Mouse (Mus musculus) heart, embryonic 16.5 days (tissue): ENCODE measurements at regions not wholly inside any gene's neighbourhood (a gene's known extent, or its start where the extent isn't known, plus 50 kb on each side); places are given as distances from the start of the nearest gene placed in this dataset.

Experiments used
- ATAC-seq: fragments of 200-750 bp; cut with Nextera tagmentation; replicated peaks from 2 replicates; pipeline ENCODE4 v1.8.0; 2017; ENCODE audit warnings: moderate number of reproducible peaks; ENCODE audit not compliant: insufficient read depth, low FRiP score; ENCODE audit errors: extremely low read depth
- H3K27ac ChIP-seq: fragments of 300-500 bp; sonication (generic); 2 replicates; pipeline ENCODE4 v1.5.1; 2014; ENCODE audit warnings: mild to moderate bottlenecking, low read length, control low read depth, moderate library complexity
- H3K27me3 ChIP-seq: fragments of 300-500 bp; sonication (generic); 2 replicates; pipeline ENCODE4 v1.6.1; 2014; ENCODE audit warnings: low read length, mixed read lengths; ENCODE audit not compliant: control insufficient read depth, insufficient read depth
- H3K36me3 ChIP-seq: fragments of 300-500 bp; sonication (generic); 2 replicates; pipeline ENCODE4 v1.6.1; 2014; ENCODE audit not compliant: control insufficient read depth, insufficient read depth
- H3K4me1 ChIP-seq: fragments of 300-500 bp; sonication (generic); 2 replicates; pipeline ENCODE4 v1.6.1; 2014; ENCODE audit warnings: low read length, mixed read lengths; ENCODE audit not compliant: control insufficient read depth, insufficient read depth
- H3K4me2 ChIP-seq: fragments of 300-500 bp; sonication (generic); 2 replicates; pipeline ENCODE4 v1.6.1; 2014; ENCODE audit warnings: low read depth, mild to moderate bottlenecking, control low read depth, low read length
- H3K4me3 ChIP-seq: fragments of 300-500 bp; sonication (generic); 2 replicates; pipeline ENCODE4 v1.5.1; 2014; ENCODE audit warnings: mild to moderate bottlenecking, control low read depth, low read length
- H3K9ac ChIP-seq: fragments of 300-500 bp; sonication (generic); 2 replicates; pipeline ENCODE4 v1.6.1; 2014; ENCODE audit warnings: low read length, control low read depth
- H3K9me3 ChIP-seq: fragments of 300-500 bp; sonication (generic); replicated peaks from 2 replicates; pipeline ENCODE4 v1.6.1; 2016; ENCODE audit warnings: low read length; ENCODE audit not compliant: control insufficient read depth
- WGBS: fragments of 180-500 bp; shearing (Covaris S2); extraction: QIAGEN DNeasy Blood & Tissue Kit; methylation state at CpG from one replicate; pipeline ENCODE4 v1.1.7; 2014; 5-methylcytosine and 5-hydroxymethylcytosine counted together

DNA sequence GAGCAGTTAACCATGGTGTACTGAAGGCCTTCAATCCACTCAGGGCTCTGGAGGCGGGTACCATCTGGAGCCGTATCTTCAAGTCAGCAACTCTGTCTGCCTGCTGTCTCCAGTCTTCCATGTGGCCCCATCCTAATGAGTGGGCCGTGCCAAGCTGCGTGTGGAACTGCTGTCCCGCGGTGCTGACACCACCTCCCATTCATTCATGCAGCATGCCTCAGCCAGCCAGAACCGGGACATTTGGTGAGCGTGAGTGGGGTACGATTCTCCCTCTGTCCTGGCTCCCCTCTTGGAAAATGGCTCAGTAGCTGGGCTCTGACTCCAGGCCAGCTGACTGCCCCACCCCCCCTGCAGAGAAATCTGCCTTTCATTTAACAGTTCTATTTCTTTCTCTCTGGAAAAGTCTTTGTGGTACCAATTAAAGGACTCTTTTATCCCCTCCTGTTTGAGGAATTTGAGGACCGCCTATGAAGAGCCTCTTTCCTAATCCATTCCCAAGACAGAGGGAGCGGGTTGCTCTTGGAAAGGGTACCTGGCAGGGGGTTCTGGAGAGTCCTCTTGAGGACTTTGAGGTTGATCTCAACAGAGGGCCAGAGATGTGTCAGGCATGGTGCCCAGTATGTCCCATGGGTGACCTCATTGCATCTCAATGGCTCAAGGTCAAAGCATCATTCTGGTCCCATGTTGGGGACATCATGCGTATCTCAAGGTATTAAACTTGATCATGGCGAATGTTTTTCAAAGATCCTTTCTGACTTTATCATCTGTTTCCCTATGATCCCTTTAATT, 55.5 kb upstream of the Brd7 start:
- Histone ChIP-seq H3K27ac (no peak overlapping the region), H3K4me2 (no peak overlapping the region), H3K36me3 (no peaks in the 10 kb centered on the region), H3K4me1 (no peaks in the 10 kb centered on the region), H3K9ac (no peak overlapping the region), H3K4me3 (no peak overlapping the region), H3K27me3 (no peaks in the 10 kb centered on the region), H3K9me3 (no peaks in the 10 kb centered on the region)
- 60% methylated on average over 13 of the region's 13 CpGs for WGBS
- no peak for ATAC-seq

DNA sequence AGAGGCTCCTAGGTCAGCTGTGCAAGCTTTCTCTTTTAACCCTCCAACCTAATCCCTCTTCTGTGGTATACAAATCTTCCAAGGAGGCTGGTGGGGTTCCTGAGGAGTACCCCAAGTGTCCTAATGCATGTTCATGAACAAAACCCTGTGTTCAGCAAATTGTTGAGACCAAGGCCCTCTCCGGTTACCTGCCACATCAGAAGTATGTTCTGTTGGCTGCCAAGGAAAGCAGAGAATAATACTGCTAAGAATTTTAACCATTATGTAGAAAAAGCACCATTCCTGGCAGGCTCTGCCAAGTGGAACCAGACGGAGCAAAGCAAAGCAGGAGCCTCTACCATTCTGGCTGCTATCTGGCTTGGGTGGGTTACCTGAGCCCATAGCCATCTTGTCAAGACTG, 61.3 kb upstream of the Brd7 start:
- H3K9me3 ChIP-seq: peaks cover 5% of the 10 kb centered on the region; the same call in 1 of the 2 replicates
- no peaks in the 10 kb centered on the region for H3K36me3 ChIP-seq
- 70% methylated on average over 2 of the region's 2 CpGs for WGBS
- no peak overlapping the region for H3K4me2 ChIP-seq
- H3K27me3 ChIP-seq: no peaks in the 10 kb centered on the region
- H3K4me3 ChIP-seq: no peak overlapping the region
- H3K27ac ChIP-seq: no peak overlapping the region
- no peak overlapping the region for H3K9ac ChIP-seq
- no peaks in the 10 kb centered on the region for H3K4me1 ChIP-seq
- ATAC-seq: no peak

DNA sequence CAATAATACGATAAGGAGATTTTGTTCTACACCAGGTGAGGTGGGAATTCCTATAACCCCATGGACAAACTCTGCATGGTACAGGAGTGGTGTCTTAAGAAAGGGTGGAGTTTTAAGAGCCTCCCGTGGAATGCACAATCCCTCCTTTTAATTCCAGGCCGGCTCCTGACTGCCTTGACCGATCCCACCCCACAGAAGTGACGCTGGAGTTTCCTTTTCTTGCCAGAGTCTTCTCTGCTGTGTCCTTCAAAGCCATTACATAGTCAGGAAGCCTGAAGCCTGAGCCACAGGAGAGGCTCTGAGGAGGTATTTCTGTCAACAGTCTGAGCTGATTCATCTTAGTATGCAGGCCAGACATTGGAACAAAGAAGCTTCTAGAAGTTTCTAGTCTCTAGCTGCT, 66.6 kb upstream of the Brd7 start:
- Histone ChIP-seq H3K27ac (no peak overlapping the region), H3K4me3 (no peak overlapping the region), H3K36me3 (no peaks in the 10 kb centered on the region), H3K4me2 (no peak overlapping the region), H3K9ac (no peak overlapping the region), H3K4me1 (no peaks in the 10 kb centered on the region), H3K9me3 (peaks cover 5% of the 10 kb centered on the region; the same call in 1 of the 2 replicates), H3K27me3 (no peaks in the 10 kb centered on the region)
- whole genome bisulfite sequencing: 57% methylated on average over 5 of the region's 5 CpGs
- no peak for ATAC-seq

DNA sequence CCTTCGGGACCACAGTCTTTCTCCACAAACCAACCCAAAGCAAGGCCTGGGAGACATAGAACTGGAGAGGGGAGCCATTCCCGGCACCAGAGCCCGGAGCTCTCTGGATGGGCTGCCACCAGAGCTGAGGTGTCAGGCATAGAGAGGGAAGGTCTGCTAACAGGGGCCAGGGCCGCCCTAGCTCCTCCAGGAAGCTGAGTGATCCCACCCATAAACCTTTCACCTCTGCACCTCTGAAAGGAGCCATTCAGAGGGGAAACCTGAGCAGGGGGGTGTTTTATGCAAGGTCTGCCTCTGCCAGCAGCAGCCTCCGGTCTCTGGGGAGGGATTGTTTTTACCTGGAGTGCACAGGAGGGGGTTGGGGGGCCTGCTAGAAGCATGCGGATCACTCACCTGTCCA, 69.4 kb upstream of the Brd7 start:
- no peak overlapping the region for H3K4me2 ChIP-seq
- no peak for ATAC-seq
- WGBS: 44% methylated on average over 5 of the region's 6 CpGs
- no peak overlapping the region for H3K4me3 ChIP-seq
- no peaks in the 10 kb centered on the region for H3K9me3 ChIP-seq
- H3K27ac ChIP-seq: no peak overlapping the region
- H3K27me3 ChIP-seq: no peaks in the 10 kb centered on the region
- H3K4me1 ChIP-seq: no peaks in the 10 kb centered on the region
- H3K9ac ChIP-seq: no peak overlapping the region
- no peaks in the 10 kb centered on the region for H3K36me3 ChIP-seq

DNA sequence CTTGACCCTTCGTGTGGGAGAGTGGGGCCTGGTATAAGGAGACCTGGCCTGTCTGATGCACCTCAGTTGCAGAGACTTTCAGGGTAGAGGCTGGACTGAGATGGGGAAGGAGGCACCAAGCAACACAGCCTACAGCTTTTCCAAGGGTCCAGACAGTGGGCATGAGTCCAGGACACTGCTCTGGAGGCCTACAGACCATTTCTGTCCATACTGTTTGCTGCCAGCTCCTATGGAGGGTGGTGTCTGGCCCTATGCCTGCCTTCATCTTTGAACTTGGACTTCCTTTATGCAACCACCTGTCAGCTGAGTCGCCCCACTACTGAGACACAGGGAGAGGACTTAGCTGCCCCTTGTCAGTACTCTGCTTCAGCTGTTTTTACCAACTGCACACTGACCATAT, 73.7 kb upstream of the Brd7 start:
- Histone ChIP-seq H3K4me1 (no peaks in the 10 kb centered on the region), H3K36me3 (no peaks in the 10 kb centered on the region), H3K27me3 (peaks cover 6% of the 10 kb centered on the region), H3K9ac (no peak overlapping the region), H3K4me3 (no peak overlapping the region), H3K4me2 (no peak overlapping the region), H3K9me3 (no peaks in the 10 kb centered on the region), H3K27ac (no peak overlapping the region)
- no peak for ATAC-seq
- WGBS: 82% methylated on average over 2 of the region's 2 CpGs

DNA sequence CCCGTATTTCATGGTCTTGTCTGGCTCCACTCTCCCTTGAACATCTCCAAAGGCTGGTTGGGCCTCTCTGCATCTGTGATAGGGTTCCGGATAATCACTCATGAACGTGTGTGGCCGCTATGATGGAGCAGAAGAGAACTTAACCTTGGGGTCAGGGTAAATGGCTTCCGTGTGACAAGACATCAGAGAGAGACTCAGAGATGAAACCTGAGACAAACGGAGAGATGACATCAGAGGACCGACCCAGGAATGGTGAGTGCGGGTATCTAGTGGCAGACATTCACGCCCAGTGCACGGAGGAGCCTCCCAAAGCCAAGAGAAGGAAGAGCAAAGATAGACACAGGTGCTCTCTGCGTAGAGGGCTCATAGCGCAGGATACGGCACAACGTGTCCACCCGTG, 78.2 kb upstream of the Brd7 start:
- ATAC-seq: no peak
- Histone ChIP-seq H3K9ac (no peak overlapping the region), H3K27ac (no peak overlapping the region), H3K9me3 (no peaks in the 10 kb centered on the region), H3K4me1 (no peaks in the 10 kb centered on the region), H3K27me3 (peaks cover 6% of the 10 kb centered on the region), H3K4me2 (no peak overlapping the region), H3K4me3 (no peak overlapping the region), H3K36me3 (no peaks in the 10 kb centered on the region)
- 71% methylated on average over 15 of the region's 15 CpGs for WGBS

DNA sequence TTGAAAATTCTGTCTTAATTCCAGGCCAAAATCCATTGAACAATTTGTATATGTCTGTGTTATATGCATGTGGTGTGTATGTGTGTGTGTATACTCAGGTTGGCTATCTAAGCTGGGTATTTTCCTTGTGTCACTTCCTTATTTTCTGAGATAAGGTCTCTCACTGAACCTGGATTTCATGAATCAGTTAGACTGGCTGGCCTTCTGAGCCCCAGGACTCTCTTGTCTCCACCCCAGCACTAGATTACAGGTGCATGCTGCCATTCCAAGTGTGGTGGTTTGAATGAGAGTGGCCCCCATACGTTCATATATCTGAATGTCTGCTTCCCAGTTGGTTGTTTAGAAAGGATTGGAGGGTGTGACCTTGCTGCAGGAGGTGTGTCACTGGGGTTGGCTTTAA, 77.8 kb upstream of the Nkd1 start:
- Histone ChIP-seq H3K4me3 (no peak overlapping the region), H3K9ac (no peak overlapping the region), H3K27me3 (peaks cover 6% of the 10 kb centered on the region), H3K9me3 (no peaks in the 10 kb centered on the region), H3K27ac (no peak overlapping the region), H3K36me3 (no peaks in the 10 kb centered on the region), H3K4me2 (no peak overlapping the region), H3K4me1 (no peaks in the 10 kb centered on the region)
- 30% methylated on average over 1 of the region's 1 CpGs for WGBS
- no peak for ATAC-seq

DNA sequence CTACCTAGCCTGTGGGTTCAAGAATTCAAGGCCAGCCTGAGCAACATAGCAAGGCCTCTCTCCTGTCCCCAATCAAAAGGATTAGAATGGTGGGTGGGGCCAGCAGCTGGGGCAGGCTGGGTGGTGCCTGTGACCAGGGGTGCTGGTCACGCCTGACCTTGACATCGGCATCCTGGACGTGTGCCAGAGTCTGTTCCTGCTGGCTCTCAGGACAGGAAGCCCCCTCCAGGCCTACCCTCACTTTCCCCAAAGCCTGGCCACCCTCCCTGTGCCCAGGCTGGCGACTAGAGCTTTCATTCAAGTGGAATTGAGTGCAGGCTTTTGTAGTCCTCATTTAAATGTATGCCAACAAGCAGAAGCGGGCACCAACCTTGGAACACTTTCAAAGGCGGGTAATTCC, 73.7 kb upstream of the Nkd1 start:
- H3K9ac ChIP-seq: no peak overlapping the region
- H3K4me2 ChIP-seq: no peak overlapping the region
- H3K27ac ChIP-seq: no peak overlapping the region
- no peak overlapping the region for H3K4me3 ChIP-seq
- 40% methylated on average over 6 of the region's 6 CpGs for WGBS
- peaks cover 3% of the 10 kb centered on the region for H3K4me1 ChIP-seq
- H3K27me3 ChIP-seq: peaks cover 29% of the 10 kb centered on the region
- H3K36me3 ChIP-seq: no peaks in the 10 kb centered on the region
- ATAC-seq: no peak
- no peaks in the 10 kb centered on the region for H3K9me3 ChIP-seq

DNA sequence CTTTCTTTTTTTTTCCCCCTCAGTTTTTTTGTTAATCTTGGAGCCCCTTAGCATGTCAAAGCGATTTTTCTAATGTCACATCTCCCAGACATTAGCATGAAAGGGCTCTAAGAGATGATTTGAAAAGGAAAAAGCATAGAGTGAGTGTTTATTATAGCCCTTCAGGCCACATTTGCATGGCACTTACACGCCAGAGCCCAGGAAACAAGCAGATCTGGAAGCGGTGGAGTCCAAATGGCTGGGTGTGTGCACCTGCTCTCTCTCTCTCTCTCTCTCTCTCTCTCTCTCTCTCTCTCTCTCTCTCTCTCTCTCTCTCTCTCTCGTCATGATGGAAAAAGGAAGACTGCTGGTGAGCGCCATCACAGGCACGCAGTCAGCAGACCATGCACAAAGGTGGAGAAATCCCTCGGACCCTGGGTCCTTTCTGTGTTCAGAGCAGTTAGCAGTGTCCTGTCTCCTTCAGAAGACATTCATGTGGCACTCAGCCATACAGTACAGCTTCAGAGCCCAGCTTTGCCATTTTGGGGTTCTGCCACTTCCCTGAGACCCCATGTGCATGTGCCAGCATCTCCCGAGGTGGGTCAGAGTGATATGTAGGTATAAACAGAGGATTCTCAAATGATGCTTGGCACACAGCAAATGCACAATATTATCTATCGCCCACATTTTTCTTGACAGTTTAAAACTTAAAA, 73.2 kb upstream of the Nkd1 start:
- H3K36me3 ChIP-seq: no peaks in the 10 kb centered on the region
- peaks cover 3% of the 10 kb centered on the region for H3K4me1 ChIP-seq
- H3K9ac ChIP-seq: no peak overlapping the region
- H3K4me2 ChIP-seq: no peak overlapping the region
- ATAC-seq: no peak
- no peaks in the 10 kb centered on the region for H3K9me3 ChIP-seq
- WGBS: 81% methylated on average over 8 of the region's 9 CpGs
- no peak overlapping the region for H3K27ac ChIP-seq
- H3K27me3 ChIP-seq: peaks cover 35% of the 10 kb centered on the region
- H3K4me3 ChIP-seq: no peak overlapping the region
